Mouse (Mus musculus) adrenal gland, postnatal 14 days (tissue): Measurements from ENCODE around the gene Actr5. TPM values are rescaled to one million over a fixed set of nuclear protein-coding genes. Genes with fewer than 3 reads are reported as not detected.
A peak's percentile ranks its signal among the peaks of the same experiment; 100 is the strongest.

Source experiments
- DNase-seq: peaks from one replicate; pipeline ENCODE4 v3.0.0; 2021; ENCODE audit warnings: mixed read lengths
- total RNA-seq: library from RNA; stranded (reverse); gene quantifications from 2 replicates; pipeline ENCODE4 v1.2.3, GENCODE M21; 2021

The Actr5 gene
- total RNA-seq, 1 experiment from 2014 or later, result 9.9 TPM

GRCm38 (mm10) chr2:158667022-158667670, 42.5 kb downstream of the Actr5 start:
- DNase-seq, result peak; percentile 76

DNA sequence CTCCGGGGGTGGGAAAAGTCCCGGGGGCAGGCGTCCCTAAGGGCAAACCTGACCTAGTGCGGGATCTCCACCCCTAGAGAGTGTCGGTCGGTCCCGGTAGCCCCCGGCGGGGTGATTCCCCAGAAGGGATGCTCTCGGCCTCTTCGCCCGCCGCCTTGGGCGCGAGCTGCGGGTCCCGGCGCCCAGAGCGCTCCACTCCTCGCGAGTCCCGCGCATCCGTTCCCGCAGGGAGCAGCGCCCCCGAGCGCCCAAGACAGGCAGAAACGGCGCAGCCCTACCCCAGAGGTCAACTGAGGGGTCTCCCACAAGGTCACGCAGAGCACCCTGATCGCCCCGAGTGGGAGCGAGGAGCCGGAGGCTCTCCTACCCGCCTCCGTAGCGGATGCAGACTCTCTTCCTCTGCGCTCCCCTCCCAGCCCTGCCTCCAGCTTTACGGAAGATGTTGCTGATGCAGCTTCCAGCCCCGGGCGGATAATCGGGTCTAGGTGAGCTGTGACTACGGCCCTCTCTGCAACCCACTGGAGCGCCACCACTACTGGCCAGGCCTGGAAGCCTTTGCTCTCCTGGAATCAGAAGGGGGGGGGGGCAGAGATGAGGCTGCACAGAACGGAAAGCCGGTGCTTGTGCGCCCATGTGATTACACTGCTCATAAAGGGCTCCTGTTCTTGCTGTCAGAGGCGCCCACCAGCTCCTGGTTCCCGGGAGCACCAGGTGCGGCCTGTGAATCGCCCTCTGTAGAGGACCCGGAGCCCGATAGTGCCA, 43.2 kb downstream of the Actr5 start:
- DNase-seq, result peak; percentile 64

DNA sequence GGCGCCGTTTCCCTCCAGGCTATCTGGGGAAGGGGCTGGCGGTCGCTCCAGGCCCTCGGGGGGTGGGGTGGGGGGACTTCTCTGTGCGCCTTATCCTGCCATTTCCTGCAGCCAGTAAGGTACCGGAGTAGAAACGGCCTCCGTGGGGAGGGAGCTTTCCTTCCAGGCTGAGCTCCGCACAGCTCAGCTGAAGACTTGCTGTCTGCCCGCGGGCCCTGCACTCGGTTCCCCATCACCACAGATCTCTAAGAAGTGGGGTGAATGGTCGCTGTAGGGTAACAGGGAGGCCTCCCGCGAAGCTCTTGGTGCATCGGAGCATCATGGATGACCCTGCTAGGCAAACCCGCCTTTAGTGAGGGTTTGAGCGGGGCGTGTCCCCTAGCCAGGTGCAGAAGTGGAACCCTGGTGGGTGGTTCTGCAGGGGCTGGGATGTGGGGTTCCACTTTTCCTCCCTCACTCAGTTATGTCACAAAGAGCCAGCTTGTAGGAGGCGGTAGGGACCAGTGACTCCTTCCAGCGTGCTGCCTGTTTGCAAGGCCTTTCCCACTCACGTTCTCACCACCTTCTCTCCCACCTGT, 43.8 kb downstream of the Actr5 start:
- no peak for DNase-seq

GRCm38 (mm10) chr2:158669199-158670195, 44.8 kb downstream of the Actr5 start:
- DNase-seq, result no peak

- no peak for DNase-seq
Measured at GRCm38 (mm10) chr2:158670571-158670970, 45.9 kb downstream of the Actr5 start.

- DNase-seq, result peak; percentile 68
Measured at GRCm38 (mm10) chr2:158672829-158673228, 48.1 kb downstream of the Actr5 start.

DNA sequence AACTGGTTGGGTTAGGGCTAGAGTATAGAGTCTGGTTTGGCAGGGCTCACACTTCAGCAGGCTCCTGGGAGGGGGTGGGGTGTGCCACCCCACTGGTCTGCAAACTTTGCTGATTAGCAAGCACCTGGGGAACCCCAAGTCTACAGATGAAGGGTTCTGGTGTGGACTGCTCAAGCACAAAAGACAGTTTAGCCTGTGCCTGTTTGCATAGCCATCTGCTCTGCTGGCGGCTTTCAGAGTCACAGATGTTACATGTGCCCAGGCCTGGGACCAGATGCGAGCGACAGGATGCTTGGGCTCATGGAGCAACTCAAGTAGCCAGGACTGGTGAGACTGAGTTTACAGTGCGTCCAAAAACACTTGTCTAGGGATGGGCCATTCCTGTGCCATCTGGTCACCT, 48.8 kb downstream of the Actr5 start:
- no peak for DNase-seq

DNA sequence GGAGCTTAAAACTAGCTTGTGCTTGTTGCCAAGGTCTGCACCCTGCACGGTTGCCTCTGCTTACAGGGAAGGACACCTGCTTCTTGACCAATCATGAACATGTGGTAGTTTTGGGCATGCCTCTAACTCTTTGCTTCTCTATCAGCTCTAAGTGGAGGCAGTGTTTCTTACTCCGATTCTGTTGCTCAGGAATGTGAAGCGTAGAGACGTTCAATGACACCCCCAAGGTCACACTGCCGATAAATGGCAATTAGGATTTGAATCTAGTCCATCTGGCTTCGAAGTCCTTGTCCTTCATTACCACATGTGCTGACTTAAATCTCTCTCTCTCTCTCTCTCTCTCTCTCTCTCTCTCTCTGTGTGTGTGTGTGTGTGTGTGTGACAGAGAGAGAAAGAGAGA, 49.4 kb downstream of the Actr5 start:
- no peak for DNase-seq

GRCm38 (mm10) chr2:158674759-158675158, 50.1 kb downstream of the Actr5 start:
- DNase-seq, result no peak

DNA sequence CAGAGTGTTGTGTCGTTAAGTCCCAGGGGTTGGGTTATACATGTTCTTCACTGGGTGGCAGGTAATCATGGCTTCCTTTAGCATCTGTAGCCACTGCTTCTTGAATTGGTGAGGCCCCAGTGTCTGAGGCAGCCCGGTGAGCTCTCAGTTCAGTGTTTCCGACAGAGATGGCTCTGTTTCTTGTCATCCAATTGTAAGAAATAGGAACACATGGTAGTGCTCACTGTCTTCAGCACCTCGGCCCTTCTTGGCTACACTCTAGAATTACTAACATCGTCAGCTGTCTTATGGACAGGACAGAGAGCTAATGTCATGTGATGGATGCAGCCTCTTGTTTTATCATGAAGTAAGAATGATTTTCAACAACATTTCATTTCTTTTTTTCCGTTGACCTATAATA, 50.5 kb downstream of the Actr5 start:
- no peak for DNase-seq

GRCm38 (mm10) chr2:158675907-158676533, 51.3 kb downstream of the Actr5 start:
- DNase-seq, result no peak

DNA sequence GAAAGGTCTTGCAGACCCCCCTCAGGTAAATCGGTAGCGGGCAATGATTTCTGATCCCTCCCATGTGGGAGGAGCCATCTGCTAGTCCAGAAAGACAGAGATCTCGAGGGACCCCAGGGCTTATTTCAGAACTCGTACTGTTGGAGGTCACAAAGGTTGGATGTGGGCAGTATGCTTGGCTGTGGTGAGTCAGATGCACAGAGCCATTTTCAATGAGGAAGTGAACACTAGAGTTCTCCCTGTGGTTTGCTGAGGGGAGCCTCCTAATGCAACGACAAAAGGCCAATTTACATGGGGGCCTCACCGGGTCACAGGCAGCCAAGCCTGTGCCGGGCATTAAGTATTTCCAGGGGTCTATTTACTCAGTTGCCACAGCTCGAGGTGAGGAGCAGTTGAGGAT, 53.3 kb downstream of the Actr5 start:
- no peak for DNase-seq

GRCm38 (mm10) chr2:158679091-158679490, 54.4 kb downstream of the Actr5 start:
- DNase-seq, result no peak

DNA sequence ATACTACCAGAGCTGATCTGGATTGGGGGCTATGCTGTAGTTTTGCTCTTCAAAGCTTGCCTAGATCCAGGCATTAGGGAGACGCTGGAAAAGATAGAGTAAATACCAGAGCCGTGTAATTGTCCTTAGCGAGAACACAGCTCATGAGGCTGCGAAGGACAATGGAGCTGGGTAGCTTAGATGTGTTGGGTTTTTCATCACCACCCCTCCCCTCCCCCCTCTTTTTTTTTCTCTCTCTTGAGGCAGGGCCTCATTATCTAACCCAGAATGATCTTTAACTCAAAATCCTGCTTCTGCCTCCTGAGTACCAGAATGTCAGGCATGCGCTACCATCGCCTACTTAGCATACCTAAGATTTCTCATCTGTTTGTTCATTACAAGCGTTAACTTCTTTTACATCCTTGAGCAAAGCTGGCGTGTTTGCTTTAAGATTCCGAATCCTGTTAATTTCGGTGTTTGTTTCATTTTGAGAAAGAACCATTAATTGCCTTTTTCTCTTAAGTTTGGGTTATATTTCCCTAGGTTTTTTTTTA, 55.7 kb downstream of the Actr5 start:
- no peak for DNase-seq

DNA sequence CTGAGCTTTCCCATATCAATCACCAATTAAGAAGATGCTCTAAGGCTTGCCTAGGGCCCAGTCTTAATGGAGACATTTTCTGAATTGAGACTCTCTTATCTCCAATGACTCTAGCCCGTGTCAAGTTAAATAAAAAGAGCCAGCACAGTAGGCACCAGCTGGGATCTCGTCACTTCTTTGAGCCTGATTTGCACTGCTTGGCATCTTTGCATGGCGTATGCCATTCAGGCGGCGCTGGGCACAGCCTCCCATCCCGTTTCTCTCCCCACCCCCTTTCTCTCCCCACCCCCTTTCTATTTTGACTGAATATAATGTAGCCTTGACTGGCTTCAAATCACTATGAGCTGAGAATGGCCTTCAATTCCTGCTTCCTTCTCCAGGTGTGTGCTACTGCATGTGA, 57.0 kb downstream of the Actr5 start:
- no peak for DNase-seq

- no peak for DNase-seq
Measured at GRCm38 (mm10) chr2:158682344-158683037, 57.8 kb downstream of the Actr5 start.

GRCm38 (mm10) chr2:158683038-158683413, 58.3 kb downstream of the Actr5 start:
- no peak for DNase-seq

GRCm38 (mm10) chr2:158684247-158684843, 59.7 kb downstream of the Actr5 start:
- DNase-seq, result no peak

DNA sequence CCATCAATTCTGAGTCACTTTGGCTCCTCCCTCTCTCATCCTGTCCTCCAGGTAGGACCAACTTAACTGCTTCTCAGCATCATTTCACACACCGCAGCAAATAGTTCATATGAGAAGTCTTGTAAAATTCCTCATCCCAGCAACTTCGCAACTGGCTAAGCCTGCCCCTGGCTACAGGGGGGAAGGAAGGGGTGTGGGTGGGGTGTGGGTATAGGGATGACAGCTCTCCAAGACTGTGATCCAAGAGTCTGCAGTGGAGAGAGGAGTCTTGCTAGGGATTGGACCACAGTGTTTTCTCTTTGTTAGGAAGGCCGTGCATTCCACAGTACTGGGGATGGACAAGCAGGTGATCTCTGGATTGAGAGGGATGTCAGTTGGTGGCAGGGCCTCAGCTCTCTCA, 60.2 kb downstream of the Actr5 start:
- DNase-seq, result no peak

GRCm38 (mm10) chr2:158686394-158686793, 61.7 kb downstream of the Actr5 start:
- no peak for DNase-seq
